Mouse (Mus musculus) megakaryocyte-erythroid progenitor cell, adult 5-6 weeks (primary cell): ENCODE measurements around the gene Rnf114. TPM values are rescaled to one million over a fixed set of nuclear protein-coding genes. Genes with fewer than 3 reads are reported as not detected.

Experiments used
- ATAC-seq: replicated peaks from 2 replicates; pipeline ENCODE4 v1.8.0; 2016; ENCODE audit warnings: mild to moderate bottlenecking, inconsistent platforms; ENCODE audit not compliant: severe bottlenecking, poor library complexity, low FRiP score, low TSS enrichment
- total RNA-seq, 2 experiments: library from RNA; stranded (forward) in 1 of 2; stranded (reverse) in 1 of 2; fragments of 200-1000, 215-1000 nt in 1 of 2; fragments of >200 nt in 1 of 2; fragmentation: Nextera tagmentation in 1 of 2; gene quantifications; 2 replicates each; pipeline ENCODE4 v1.2.3; 2014 to 2017

Gene Rnf114
- total RNA-seq, 2 experiments from 2014 or later, result 19.5 to 34.8 TPM

DNA sequence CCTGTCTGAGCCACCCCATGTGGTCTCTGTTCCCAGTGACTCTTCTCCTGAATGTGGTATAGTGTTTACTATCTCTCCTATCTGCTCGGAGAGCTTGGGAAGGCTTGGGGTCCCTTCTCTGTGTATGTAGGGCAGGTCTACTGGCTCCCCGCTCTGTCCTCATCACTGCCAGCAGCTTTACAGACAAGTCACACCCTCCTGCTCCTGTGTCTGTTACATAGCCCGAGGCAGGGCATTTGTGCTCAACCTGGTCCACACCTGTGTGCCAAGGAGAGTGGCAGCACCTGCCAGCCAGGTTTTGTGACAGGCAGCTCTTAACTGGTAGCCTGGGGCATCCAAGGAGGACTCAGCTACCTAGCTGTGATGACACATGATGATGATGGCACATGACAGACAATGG is 21.8 kb upstream of the Rnf114 start:
- no peak for ATAC-seq

DNA sequence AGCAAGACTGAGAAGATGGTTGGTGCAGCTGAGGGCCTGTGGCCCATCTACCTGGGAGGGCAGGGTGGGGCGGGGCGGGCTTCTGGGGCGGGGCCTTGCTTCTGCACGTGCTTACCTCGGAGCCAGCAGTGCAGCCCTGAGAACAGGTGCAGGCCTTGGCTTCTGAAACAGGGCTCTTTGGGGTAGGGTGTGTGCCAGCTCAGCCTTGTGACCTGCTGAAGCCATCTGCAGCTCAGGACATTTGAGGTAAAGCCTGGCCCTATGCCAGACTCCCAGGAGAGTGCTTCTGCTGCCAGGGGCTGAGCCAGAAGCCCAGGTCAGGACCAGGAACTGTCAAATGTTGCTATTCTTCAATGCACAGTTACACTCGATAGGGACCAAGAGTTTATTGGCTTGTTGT is 20.9 kb upstream of the Rnf114 start:
- ATAC-seq, result no peak

DNA sequence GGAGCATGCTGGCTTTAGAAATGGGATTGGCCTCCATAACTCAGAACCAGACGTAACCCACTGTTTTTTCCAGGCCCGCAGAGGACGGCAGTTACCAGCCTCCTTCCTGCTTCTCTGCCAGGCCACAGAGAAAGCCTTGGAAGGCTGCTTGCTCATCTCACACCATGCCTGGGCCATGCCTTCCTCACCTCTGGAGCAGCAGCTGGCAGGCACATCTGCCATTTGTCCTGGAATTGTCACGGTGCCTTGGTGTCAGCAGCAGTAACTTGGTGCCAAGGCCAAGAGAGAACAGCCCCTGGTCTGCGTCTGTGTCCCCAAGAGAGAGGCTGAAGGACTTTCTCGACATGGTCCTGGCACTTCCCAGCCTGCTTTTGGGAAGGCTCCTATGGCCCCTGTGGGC is 18.2 kb upstream of the Rnf114 start:
- no peak for ATAC-seq

DNA sequence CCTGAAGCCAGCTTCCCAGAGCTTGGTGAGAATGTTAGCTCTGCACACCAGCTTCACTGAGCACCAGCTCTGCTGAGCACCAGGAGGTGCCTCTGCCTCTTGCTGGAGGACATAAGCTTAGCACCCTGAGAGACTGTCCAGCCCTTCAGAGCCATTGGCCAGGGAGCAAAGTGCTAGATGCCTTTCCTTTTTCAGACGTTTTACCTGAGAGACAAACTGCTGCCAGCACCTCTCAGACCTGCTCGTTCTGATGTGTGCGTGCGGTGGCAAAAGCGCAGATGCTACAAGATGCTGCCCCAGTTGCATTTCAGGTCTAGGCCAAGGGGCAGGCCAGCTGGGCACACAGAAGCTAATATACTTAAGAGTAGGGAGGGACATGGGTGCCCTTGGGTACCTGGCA is 16.8 kb upstream of the Rnf114 start:
- ATAC-seq, result no peak

DNA sequence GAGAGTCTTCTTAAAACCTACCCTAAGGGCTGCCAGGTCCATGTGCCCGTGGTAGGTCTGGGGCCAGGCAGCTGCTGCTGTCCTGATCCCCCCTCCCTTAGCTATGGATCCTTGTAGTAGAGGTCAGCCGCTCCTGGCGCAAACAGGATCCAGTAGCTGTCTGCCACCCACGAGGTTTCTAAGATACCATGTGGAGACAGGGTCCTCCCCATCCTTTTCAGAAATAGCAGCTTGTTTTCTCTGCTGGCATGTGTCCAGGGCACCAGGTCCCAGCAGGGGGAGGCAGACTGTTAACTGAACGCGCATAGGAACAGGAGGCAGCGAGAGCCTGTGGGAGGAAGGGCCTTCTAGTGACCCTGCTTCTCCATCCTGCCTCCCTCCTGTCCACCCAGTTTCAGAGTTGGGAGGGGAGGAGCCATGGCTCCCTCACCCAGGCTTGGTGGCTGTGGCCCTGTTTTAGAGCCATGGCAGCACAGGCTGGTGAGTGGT is 16.2 kb upstream of the Rnf114 start:
- peak; percentile 38; the same call in 1 of the 2 replicates for ATAC-seq

DNA sequence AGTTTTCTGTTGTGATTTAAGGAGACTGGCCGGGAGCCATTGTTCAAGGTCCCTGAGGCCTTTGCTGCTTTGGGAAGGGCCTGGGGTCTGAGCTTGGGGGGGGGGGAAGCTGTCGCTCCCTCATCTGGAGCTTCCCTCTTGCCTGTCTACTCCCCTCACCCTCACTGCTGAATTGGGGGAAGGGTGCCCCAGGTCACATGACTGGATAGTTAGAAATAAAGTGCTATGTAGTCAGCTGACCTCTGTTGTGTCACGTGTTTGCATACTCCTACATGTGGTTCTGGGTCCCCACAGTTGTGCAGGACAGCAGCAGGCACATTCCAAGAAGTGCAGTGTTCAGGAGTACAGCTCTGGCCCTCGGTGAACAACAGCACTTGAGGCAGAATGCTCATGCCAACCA is 15.7 kb upstream of the Rnf114 start:
- ATAC-seq, result no peak

DNA sequence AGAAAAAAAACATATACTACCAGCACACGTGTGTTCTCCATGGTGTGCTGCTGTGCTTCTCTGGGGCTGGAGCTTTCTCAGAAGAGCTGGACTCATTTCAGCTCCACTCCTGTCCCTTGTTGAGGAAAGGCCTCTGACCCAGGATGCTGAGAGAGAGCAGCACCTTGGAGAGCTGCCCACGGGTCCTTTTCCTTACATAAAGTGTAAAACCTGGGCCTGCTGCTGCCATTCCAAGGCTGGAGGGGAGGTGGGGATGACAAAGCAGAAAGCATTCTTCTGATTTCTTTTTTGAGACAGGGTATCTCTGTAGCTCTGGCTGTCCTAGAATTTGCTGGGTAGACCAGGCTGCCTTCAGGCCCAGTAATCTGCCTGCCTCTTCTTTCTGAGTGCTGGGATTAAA is 14.3 kb upstream of the Rnf114 start:
- ATAC-seq, result no peak

DNA sequence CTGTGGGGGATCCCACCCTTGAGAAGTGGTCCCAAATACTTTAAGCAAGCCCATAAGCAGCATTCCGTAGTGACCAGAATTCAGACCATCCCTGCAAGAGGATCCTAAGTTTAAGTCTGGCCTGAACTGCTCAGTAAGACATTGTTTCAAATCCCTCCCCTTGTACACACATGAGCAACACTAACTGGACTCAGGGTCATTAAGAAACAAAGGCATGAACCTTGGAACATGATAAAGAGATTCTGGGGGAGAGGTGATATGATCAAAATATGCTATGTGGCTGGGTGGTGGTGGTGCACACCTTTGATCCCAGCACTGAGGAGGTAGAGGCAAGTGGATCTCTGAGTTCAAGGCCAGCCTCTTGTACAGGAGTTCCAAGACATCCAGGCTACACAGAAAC is 12.9 kb upstream of the Rnf114 start:
- no peak for ATAC-seq

DNA sequence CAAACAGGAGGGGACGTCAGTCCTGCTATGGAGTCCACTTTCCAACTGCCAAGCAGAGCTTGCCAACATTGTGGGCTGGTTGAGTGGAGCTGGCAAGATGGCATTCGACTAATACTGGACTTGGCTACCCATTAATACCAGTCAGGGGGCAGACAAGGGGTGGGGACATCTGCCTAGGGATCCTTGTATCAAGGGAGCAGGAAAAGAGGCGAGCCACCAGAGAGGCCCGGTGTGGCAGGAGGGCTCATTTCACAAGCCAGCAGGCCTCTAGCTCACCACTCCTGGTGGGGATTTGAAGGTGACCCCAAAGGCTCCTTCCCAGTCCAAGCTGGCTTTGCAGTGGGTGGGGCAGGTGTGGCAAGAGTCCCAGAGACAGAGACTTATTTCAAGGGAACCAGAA is 9.8 kb upstream of the Rnf114 start:
- no peak for ATAC-seq

DNA sequence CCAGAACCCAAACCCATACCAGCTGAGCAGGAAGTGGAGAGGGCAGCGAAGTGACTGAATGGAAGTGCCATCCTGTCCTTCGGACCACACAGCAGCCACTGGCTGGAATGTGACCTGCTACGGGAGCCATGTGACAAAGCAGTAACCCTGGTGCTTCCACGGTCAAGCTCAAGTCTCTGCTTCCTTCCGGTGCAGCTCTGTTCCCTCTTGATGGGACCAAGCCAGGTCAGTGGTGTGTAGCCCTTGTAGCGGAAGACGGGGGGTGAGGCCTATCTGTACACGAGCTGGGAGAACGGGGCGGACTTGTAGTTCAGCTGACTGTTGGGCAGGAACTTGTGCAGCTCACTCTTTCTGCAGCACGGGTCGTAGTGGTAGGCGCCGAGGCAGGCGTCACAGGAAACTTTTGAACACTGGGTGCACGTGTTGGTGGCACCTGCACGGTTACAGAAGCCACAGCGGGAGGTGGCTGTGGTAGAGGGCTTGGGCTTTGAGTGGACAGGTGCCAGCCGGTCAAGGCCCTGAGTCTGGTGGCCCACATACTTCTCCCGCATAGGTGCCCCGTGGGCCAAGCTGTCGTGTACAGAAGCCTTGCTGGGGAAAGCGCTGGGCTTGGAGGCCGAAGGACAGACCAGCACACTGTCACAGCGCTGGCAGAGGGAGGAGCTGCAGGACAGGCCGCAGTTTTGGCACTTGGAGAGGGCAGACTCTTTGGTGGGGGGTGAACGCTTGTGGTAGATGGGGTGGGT is 9.2 kb upstream of the Rnf114 start:
- no peak for ATAC-seq

DNA sequence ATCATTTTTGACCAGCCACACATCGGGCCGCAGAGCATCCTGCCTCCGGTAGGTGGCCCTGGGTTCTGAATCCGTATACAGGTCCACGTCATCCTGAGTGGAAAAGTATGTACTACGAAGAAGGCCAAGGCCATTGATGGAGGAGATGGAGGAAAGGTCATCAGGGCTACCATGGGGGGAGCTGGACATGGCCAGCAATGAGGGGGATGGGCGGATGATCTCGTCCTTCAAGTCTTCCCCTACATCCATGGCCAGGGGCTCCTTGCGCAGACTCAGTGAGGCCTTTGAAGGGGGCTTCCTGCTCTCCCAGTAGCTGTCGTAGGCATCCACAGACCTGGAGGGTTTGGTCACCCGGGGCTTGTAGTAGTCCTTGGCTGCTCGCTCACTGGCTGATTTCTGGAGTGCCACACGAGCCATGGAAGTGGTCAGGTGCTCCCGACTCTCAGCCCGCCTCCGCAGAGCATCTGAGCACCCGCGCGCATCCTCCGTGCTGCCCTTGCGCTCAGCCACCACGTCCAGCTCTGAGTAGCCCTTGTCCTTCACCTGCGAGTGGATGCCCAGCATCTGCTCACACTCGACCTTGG is 8.5 kb upstream of the Rnf114 start:
- no peak for ATAC-seq

DNA sequence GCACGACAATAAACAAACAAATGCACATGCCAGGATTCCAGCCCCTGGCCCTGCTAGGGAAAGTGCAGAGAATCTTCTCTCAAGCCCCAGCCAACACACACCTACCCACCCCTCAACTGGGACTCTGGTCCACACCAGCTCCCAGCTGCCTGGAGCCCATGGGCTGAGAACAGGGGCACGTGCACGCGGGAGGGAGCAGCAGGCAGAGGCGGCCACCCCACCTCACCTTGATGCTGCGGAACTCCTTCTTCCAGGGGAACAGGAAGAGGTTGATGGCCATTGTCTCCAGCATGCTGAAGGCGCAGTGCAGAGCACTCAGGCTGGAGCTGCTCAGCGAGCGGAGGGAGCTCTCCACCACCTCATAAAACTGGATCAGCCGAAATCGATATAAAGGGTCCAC is 7.5 kb upstream of the Rnf114 start:
- ATAC-seq, result no peak

DNA sequence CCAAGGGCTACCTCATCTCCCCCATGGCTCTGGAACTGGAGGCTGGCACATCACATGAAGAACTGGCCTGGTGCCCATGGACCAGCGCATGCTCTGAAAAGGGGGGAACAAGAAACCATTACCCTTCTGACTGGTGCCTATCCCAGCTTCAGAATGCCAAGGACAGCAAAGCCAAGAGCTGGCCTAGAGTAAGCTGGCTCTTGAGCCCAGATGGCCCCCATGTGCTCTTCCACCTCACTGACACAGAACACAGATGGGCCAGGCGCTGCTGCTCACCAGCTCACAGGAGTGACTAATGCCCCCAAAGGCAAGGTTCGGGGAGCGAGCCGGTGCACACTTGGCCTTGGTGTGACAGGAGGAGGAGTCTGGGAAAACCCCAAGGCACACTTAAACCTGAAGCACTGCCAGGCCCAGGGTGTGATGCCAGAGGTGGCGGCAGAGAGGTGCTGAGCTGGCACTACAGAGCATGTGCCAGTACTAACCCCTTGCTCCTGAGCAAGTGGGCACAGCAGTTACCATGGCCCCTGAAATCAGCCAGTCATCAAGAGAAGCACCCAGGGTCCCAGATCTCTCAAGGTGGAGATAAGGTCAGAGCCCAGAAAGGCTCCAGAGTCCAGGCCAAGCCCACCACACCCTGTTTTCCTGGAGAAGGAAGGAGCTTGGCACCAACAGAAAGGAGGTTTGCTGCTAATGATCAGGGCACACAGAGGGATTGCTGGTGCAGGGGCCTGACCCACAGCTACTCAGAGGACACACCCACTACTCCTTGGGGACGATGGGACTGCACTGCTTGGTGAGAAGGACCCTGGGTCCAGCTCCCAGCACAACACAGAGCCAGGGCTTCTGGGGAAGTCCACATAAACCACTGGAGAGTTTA is 6.7 kb upstream of the Rnf114 start:
- ATAC-seq, result no peak

DNA sequence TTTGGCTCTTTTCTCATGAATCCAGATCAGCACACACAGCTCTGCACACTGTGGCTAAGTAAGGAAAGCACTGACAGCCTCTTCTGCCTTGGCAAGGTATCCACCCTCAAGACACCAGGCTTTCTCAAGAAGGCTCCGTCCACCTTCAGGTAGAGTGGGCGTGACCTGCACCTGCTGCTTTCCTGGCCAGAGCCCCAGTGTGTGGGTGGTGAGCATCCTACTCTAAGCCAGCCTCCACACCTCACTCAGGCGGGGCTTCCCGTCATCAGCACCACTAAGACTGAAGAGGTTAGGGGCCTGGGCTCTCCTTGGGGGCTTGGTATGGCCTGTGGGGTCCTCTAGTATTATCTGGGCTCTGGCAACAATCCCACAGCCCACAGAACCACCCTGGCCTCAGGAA is 5.9 kb upstream of the Rnf114 start:
- no peak for ATAC-seq

DNA sequence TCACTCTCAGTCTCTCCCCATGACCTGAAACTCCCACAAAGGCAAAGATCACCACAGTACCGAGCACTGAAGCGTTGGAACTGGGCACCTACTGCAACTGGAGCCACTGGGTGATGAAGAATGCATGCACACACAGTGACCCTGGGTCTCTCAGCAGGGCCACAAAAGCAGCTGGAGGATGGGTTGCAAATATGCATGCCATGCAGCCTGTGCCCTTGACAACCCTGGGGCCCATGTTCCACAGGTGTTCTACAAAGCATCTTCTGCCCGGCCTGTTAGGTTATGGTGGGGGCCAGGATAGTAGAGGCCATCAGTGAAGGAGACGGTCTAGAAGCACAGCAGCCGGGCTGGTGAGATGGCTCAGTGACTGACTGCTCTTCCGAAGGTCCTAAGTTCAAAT is 4.9 kb upstream of the Rnf114 start:
- ATAC-seq, result no peak

DNA sequence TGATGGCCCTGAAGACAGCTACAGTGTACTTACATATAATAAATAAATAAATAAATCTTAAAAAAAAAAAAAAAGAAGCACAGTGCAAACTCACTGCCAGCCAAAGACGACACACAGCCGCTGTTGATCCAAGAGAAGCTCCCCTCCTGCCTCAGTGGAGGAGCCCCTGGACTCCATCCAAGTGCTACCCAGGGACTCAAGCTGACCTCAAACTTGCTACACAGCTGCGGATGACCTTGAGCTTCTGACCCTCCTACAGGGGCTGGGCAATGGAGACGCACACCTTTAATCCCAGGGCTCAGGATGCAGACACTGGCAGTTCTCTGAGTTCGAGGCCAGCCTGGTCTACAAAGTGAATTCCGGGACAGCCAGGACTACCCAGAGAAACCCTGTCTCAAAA is 4.5 kb upstream of the Rnf114 start:
- ATAC-seq, result no peak

DNA sequence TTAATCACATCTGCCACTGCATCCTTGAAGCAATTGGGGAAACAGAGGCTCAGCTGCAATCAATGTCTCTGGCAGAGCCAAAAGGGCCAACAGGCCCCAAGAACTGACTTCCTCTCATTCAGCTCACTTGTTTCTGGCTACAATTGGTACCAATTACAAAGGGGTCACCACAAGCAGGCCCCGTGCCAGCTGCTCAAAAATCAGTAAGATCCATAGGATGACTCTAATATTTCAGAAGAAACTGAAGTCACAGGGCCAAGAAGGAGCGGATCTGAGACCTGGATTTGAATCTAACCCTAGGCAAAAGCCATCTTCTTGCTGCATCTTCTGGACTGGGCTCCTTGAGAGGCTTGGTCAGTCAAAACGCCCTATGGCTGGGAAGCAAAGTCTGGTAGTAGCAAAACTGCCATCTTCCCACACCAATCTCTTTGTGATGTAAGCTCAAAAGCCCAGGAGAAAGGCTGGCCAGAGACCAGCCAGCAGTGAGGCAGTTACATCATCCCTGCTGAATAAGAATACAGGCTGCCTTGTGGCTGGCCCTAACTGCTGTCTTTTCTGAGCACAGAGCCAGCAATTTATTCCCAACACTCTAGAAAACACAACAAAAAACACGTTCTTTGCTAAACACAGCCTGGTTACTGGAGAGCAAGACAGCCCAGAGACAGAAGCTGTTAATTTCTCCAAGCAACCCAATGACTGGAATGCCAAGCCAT is 1.5 kb upstream of the Rnf114 start:
- ATAC-seq, result no peak

DNA sequence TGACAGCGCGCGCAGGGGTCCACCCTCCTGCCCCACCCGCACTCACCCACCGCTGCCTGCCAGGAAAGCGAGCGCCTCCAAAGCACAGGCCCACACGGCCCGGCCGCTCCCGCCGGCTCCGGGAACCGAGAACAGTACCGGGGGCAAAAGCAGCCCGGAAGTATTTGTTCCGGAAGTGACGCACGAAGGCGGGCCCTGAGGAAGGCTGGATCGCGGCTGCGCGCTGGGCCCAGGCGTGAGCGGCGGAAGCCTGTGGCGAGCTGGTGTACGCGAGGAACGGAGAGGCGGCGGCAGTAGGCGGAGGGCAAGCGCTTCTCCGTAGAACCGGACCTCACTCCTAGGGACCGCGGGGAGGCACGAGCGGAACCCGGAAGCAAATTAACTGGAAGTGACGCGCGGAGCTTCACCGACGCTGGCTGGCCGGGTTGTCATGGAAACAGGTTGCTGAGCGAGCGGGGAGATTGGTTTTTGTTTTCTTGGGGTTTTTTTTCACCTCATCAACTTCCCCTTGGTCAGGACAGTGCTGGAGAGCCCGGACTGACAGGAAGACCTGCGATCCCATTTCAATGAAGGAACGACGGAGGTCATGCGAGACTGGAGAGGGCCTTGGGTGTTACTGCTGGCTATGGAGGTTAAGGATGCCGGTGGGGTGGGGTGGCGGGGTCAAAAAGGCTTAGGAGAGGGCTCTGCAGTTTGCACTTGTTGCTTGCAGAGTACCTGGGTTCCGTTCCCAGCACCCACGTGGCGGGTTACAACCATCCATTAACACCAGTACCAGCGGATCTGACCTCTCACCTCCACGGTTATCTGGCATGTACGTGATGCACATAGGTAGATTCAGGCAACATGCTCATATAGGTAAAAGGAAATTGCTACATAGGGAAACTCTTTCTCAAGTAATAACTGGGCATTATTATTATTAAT is 530 bp downstream of the Rnf114 start, which contains the start of gene Spata2:
TSS of gene Spata2 (minus strand) at position 175 of the 924 bp plus-strand sequence.
- peak; percentile 85 for ATAC-seq

DNA sequence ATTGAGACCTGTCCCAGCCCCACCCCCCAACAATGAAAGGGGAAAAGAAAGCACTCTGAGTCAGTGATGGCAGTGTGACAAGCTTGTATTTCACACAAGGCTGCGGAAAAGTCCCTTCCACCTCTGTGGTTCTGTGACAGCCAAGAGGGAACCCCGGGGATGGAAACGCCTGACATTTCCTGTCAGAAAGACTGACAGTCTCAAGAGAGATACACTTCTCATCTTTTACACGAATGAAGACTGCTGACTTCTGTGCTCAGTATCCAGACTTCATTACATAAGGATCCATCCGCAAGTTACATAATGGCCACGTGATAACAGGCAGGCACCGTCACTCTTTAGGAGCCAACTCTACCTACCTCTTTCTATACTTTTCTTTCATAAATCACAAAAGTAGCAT is 4.0 kb downstream of the Rnf114 start:
- ATAC-seq, result no peak
